Mouse (Mus musculus): ENCODE measurements around the gene Tepp.

The Tepp gene

DNA sequence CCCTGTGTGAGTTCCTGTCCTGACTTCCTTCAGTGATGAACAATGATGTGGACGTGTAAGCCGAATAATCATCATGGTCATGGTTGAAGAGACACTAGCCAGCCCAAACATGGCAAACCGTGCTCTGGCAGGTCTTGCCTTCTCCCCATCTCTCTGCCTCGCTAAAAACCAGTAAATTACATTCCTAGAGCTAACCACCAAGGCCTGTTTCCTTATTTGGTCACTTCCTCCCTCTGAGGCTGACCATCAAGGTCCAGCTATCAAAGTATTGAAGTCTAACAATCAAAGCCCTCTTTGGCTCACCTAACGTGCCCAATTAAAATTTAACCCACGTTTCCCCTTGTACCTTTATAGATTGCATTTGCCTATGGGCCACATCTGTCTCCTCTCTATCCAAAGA is 51.9 kb downstream of the Tepp start:
- DNase-seq (ENCODE audit: low spot score in 2 of 2), result no peak

DNA sequence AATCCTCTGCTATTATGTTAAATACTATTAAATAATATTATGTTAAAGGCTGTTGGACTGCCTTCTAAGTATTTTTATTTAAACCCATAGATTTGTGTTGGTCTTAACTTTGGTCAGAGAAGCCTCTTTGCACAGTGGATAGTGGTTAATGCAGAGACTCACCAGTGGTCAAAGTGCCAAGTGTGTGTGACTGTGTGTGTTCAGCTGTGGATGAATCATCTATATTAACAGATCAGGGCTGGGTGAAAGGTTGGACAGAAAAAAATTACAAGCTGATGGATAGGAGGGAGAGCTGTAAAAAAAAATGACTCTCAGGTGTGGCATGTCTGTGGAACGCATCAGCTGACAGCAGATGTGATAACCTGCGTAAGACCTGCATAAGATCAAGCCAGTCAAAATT is 53.5 kb downstream of the Tepp start:
- DNase-seq (ENCODE audit: low spot score in 2 of 2), result no peak

DNA sequence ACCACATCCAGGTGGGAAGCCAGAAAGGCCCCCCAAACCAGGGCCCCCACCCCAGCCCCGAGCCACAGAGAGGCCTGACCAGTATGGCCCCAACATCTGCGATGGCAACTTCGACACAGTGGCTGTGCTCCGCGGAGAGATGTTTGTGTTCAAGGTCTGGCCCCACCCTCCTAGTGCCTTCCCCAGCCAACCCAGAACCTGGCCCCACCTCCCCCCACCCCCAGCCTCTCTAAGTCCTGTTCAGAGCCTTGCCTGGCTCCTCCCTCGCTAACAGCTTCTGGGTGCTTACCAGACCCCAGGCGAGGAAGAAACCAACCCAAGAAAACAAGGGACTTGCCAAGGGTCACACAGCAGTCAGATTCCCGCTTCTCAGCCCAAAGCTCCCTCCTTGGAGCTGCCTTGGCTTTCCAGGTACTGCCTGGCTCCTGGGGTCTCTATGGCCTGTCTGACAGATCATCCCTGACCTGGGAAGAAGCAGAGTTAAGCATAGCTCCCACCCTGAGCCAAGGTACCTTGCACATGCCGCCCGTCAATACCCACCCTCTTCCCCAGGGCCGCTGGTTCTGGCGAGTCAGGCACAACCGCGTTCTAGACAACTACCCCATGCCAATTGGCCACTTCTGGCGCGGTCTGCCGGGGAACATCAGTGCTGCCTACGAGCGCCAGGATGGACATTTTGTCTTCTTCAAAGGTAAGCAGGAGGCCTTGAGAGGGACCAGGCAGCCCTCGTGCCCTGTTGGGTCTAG is 59.4 kb downstream of the Tepp start:
- DNase-seq (ENCODE audit: low spot score in 2 of 2), result no peak

DNA sequence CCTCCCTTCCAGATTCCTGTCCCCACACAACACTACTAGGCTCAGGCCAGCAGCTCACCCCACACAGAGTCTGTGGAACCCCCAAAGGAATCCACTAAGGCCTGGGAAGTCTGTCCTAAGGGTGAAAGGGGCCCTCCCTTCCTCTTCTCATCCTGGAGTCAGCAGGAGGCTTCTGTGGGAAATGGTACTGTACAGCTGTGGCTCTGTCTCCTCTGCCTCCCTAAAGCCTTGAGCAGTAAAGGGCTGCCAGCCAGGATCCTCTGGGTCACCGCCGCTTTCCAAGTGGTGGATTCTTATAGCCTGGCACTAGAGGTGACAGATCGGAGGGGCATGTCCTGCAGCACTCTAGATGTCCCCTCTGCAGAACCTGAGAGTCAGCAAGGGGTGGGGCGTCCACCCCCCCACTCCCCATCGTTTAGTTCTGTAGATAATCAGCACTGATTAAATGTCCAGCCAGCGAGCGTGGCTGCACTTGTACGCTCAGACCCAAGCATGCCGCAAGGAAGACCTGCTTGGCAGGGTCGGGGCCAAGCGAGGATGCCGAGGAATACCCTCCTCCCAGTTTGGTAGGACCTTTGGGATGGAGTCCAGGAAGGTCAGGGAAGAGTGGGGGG is 63.1 kb downstream of the Tepp start:
- no peak for DNase-seq (ENCODE audit: low spot score in 2 of 2)

DNA sequence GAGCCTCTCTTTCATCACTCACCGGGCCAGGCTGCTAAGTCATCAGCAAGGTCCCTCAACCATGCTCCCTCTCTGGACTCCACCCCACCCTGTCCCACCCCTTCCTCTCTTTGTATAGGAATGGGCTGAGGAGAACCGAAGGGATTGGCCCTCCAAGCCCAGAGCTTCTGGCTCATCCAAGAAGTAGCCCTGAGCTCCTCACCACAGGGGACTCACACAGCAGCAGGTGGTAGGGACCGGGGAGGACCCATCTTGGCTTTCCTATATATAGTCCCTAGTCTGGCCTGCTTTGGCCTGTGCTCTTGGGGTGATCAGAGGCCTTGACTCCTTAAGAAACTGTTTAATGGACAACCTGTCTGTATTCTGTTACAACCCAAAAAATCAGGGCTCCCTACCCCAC is 64.1 kb downstream of the Tepp start:
- DNase-seq (ENCODE audit: low spot score in 2 of 2), result no peak

DNA sequence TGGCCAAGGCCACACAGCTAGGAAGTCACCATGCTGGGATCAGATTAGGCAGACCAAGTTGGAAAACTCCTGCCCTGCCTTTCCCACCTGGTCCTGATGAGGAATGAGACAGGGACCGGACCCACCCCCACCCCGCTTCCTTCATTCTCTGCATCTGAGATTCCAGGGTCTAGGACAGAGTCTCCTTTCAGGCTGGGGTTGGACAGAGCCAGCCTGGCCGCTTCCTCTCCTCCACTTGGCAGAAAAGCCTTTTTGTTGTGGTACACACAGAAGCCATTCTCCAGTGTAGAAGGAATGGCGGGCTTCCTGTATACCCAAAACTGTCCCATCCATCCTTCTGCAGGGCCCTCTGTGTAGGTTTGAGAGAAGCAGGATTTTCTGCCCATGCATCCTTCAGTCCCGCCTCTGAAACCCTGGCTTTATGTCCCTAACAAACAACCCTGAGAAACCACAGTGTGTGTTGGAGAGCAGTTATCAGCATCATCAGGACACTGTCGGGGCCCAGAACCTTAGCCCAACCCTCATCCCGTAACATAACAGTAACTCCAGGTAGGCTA is 65.1 kb downstream of the Tepp start:
- DNase-seq (ENCODE audit: low spot score in 2 of 2), result no peak
